Mouse (Mus musculus): ENCODE data around the gene Oser1. TPM values are rescaled to one million over a fixed set of nuclear protein-coding genes. Genes with fewer than 3 reads are reported as not detected.

Oser1 gene
- polyA plus RNA-seq, 1 experiment = 9.0 TPM

- DNase-seq (ENCODE audit: low read depth in 1 of 2, low spot score in 2 of 2) = no peak
- Histone ChIP-seq H3K4me3 (ENCODE audit: extremely low read depth, insufficient read depth, insufficient read length) (no peak overlapping the region), H3K27ac (ENCODE audit: insufficient read depth, low read length) (no peak overlapping the region), H3K36me3 (ENCODE audit: control insufficient read depth, insufficient read depth, low read length) (no peaks in the 10 kb centered on the region), H3K27me3 (ENCODE audit: control insufficient read depth, insufficient read depth, low read length) (no peaks in the 10 kb centered on the region), H3K4me1 (ENCODE audit: control insufficient read depth, insufficient read depth, insufficient read length) (no peaks in the 10 kb centered on the region)
- 77% methylated on average over 5 of the region's 5 CpGs for WGBS
- TF ChIP-seq POLR2A (IDR thresholded peaks at IDR 0.05; ENCODE audit: low read depth, low read length) (no peak), CTCF (IDR thresholded peaks at IDR 0.05; ENCODE audit: extremely low read depth, insufficient read depth, insufficient read length, insufficient replicate concordance) (no peak)
Observed at GRCm38 (mm10) chr2:163379366-163379765, 45.1 kb downstream of the Oser1 start.

GRCm38 (mm10) chr2:163376082-163376481 is 48.4 kb downstream of the Oser1 start:
- Histone ChIP-seq H3K4me3 (ENCODE audit: extremely low read depth, insufficient read depth, insufficient read length) (no peak overlapping the region), H3K36me3 (ENCODE audit: control insufficient read depth, insufficient read depth, low read length) (no peaks in the 10 kb centered on the region), H3K27ac (ENCODE audit: insufficient read depth, low read length) (no peak overlapping the region), H3K27me3 (ENCODE audit: control insufficient read depth, insufficient read depth, low read length) (no peaks in the 10 kb centered on the region), H3K4me1 (ENCODE audit: control insufficient read depth, insufficient read depth, insufficient read length) (no peaks in the 10 kb centered on the region)
- no peak for DNase-seq (ENCODE audit: low read depth in 1 of 2, low spot score in 2 of 2)
- WGBS = 50% methylated on average over 33 of the region's 33 CpGs
- TF ChIP-seq CTCF (IDR thresholded peaks at IDR 0.05; ENCODE audit: extremely low read depth, insufficient read depth, insufficient read length, insufficient replicate concordance) = no peak
- TF ChIP-seq POLR2A (IDR thresholded peaks at IDR 0.05; ENCODE audit: low read depth, low read length) = no peak

DNA sequence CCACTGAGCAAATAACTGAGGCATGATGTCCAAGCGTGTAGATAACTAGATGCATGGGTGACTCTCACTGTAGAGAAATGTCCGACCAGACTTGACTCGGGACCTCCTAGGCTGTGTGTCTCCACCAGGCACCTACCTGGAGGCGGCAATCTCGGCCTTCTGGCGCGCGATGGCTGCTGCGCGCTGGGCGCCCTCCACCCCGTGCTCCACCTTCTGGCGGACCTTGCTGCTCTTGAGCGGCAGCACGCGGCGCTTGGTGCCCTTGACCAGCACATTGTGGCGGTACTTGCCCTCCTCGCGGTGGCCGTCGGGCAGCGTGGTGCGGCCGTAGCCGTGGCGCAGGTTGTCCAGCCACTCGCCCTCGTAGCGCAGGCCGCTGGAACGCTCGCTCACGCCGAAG is 49.0 kb downstream of the Oser1 start:
- TF ChIP-seq CTCF (IDR thresholded peaks at IDR 0.05; ENCODE audit: extremely low read depth, insufficient read depth, insufficient read length, insufficient replicate concordance) (no peak), POLR2A (IDR thresholded peaks at IDR 0.05; ENCODE audit: low read depth, low read length) (no peak)
- WGBS = 48% methylated on average over 35 of the region's 35 CpGs
- H3K36me3 ChIP-seq (ENCODE audit: control insufficient read depth, insufficient read depth, low read length) = no peaks in the 10 kb centered on the region
- H3K4me3 ChIP-seq (ENCODE audit: extremely low read depth, insufficient read depth, insufficient read length) = no peak overlapping the region
- H3K27me3 ChIP-seq (ENCODE audit: control insufficient read depth, insufficient read depth, low read length) = no peaks in the 10 kb centered on the region
- no peak for DNase-seq (ENCODE audit: low read depth in 1 of 2, low spot score in 2 of 2)
- H3K27ac ChIP-seq (ENCODE audit: insufficient read depth, low read length) = no peak overlapping the region
- no peaks in the 10 kb centered on the region for H3K4me1 ChIP-seq (ENCODE audit: control insufficient read depth, insufficient read depth, insufficient read length)

DNA sequence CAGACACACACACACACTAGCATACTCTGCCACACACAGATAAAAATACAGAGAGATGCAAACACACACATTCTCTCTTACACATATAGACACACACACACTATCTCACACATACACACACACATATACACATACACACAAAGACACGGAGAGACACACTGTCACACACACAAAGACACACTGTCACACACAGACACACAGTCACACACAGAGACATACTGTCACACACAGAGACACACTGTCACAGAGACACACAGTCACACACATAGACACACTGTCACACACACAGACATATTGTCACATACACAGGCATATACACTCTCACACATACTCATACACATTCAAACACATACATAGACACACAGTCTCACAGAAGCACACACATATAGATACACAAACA is 51.9 kb downstream of the Oser1 start:
- Histone ChIP-seq H3K27me3 (ENCODE audit: control insufficient read depth, insufficient read depth, low read length) (no peaks in the 10 kb centered on the region), H3K36me3 (ENCODE audit: control insufficient read depth, insufficient read depth, low read length) (no peaks in the 10 kb centered on the region), H3K27ac (ENCODE audit: insufficient read depth, low read length) (no peak overlapping the region), H3K4me1 (ENCODE audit: control insufficient read depth, insufficient read depth, insufficient read length) (no peaks in the 10 kb centered on the region), H3K4me3 (ENCODE audit: extremely low read depth, insufficient read depth, insufficient read length) (no peak overlapping the region)
- TF ChIP-seq CTCF (IDR thresholded peaks at IDR 0.05; ENCODE audit: extremely low read depth, insufficient read depth, insufficient read length, insufficient replicate concordance) = no peak
- no peak for TF ChIP-seq POLR2A (IDR thresholded peaks at IDR 0.05; ENCODE audit: low read depth, low read length)
- 83% methylated on average over 1 of the region's 1 CpGs for WGBS
- DNase-seq (ENCODE audit: low read depth in 1 of 2, low spot score in 2 of 2) = no peak

- H3K36me3 ChIP-seq (ENCODE audit: control insufficient read depth, insufficient read depth, low read length) = no peaks in the 10 kb centered on the region
- no peak overlapping the region for H3K4me3 ChIP-seq (ENCODE audit: extremely low read depth, insufficient read depth, insufficient read length)
- H3K4me1 ChIP-seq (ENCODE audit: control insufficient read depth, insufficient read depth, insufficient read length) = no peaks in the 10 kb centered on the region
- TF ChIP-seq POLR2A (IDR thresholded peaks at IDR 0.05; ENCODE audit: low read depth, low read length) = no peak
- no peak for TF ChIP-seq CTCF (IDR thresholded peaks at IDR 0.05; ENCODE audit: extremely low read depth, insufficient read depth, insufficient read length, insufficient replicate concordance)
- H3K27ac ChIP-seq (ENCODE audit: insufficient read depth, low read length) = no peak overlapping the region
- 50% methylated on average over 4 of the region's 4 CpGs for WGBS
- no peak for DNase-seq (ENCODE audit: low read depth in 1 of 2, low spot score in 2 of 2)
- no peaks in the 10 kb centered on the region for H3K27me3 ChIP-seq (ENCODE audit: control insufficient read depth, insufficient read depth, low read length)
Observed at GRCm38 (mm10) chr2:163370175-163370574, 54.3 kb downstream of the Oser1 start.

DNA sequence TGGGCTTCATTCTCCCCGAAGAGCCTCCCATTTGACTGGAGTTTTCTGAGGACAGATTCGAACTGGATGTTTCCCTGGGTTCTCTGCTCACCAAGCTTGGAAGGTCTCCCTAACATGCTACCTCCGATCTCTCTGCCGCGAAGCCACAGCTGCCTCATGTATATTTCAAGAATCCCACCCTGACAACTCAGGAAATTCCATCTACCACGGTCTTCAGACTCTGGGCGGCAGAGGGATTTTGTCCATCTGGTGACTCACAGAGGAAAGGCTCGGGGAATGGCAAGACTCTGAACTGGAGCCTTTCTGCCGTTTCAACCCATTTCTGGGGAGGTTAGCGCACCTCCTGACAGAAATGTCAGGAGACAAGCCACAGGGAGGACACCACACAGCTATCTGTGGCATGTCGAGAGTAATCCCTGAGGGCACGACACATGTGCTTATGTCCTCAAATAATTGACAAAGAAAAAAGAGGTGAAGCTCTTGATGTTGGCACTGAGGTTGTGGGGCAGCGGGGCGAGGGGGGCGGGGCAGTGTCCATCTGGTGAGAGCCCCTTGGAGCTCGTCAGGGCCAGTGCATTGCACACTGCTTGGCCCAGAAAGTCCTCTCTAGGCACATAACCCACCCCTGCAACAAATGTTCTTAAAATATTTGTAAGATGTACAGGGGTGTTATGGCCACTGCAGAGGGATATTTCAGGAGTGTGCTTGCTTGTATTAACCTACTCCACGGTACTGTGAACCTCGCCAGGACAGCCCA is 59.5 kb downstream of the Oser1 start:
- Histone ChIP-seq H3K27me3 (ENCODE audit: control insufficient read depth, insufficient read depth, low read length) (no peaks in the 10 kb centered on the region), H3K4me1 (ENCODE audit: control insufficient read depth, insufficient read depth, insufficient read length) (no peaks in the 10 kb centered on the region), H3K27ac (ENCODE audit: insufficient read depth, low read length) (no peak overlapping the region), H3K4me3 (ENCODE audit: extremely low read depth, insufficient read depth, insufficient read length) (no peak overlapping the region), H3K36me3 (ENCODE audit: control insufficient read depth, insufficient read depth, low read length) (no peaks in the 10 kb centered on the region)
- TF ChIP-seq POLR2A (IDR thresholded peaks at IDR 0.05; ENCODE audit: low read depth, low read length) (no peak), CTCF (IDR thresholded peaks at IDR 0.05; ENCODE audit: extremely low read depth, insufficient read depth, insufficient read length, insufficient replicate concordance) (no peak)
- DNase-seq (ENCODE audit: low read depth in 1 of 2, low spot score in 2 of 2) = no peak
- 71% methylated on average over 18 of the region's 18 CpGs for WGBS

Data from spleen, adult 2 months (tissue).